Mouse (Mus musculus) embryonic facial prominence, embryonic 14.5 days (tissue): ENCODE results near the gene Sec61a1. TPM values are rescaled to one million over a fixed set of nuclear protein-coding genes. Genes with fewer than 3 reads are reported as not detected.

Experiments
- ATAC-seq: fragments of 200-750 bp; cut with Nextera tagmentation; 2 replicates; pipeline ENCODE4 v1.8.0; 2017; ENCODE audit warnings: low read depth, moderate number of reproducible peaks, moderate TSS enrichment
- DNase-seq: peaks from one replicate; pipeline ENCODE4 v3.0.0-alpha.2; 2015; ENCODE audit warnings: low spot score
- H3K27ac ChIP-seq: fragments of 300-500 bp; sonication (generic); replicated peaks from 2 replicates; pipeline ENCODE4 v1.5.1; 2014; ENCODE audit warnings: low read depth, mild to moderate bottlenecking, low read length, moderate library complexity
- H3K27me3 ChIP-seq: fragments of 300-500 bp; sonication (generic); replicated peaks from 2 replicates; pipeline ENCODE4 v1.6.1; 2014; ENCODE audit warnings: low read length; ENCODE audit not compliant: control insufficient read depth, insufficient read depth
- H3K36me3 ChIP-seq: fragments of 300-500 bp; sonication (generic); 2 replicates; pipeline ENCODE4 v1.6.1; 2014; ENCODE audit warnings: low read length, mixed read lengths; ENCODE audit not compliant: control insufficient read depth, insufficient read depth
- H3K4me1 ChIP-seq: fragments of 300-500 bp; sonication (generic); 2 replicates; pipeline ENCODE4 v1.6.1; 2014; ENCODE audit warnings: antibody characterized with exemption, low read length; ENCODE audit not compliant: control insufficient read depth, insufficient read depth
- H3K4me2 ChIP-seq: fragments of 300-500 bp; sonication (generic); 2 replicates; pipeline ENCODE4 v1.6.1; 2014; ENCODE audit warnings: low read depth, mild to moderate bottlenecking, low read length, moderate library complexity, mixed read lengths
- H3K4me3 ChIP-seq: fragments of 300-500 bp; sonication (generic); 2 replicates; pipeline ENCODE4 v1.5.1; 2014; ENCODE audit warnings: low read depth, mild to moderate bottlenecking, low read length
- H3K9ac ChIP-seq: fragments of 300-500 bp; sonication (generic); 2 replicates; pipeline ENCODE4 v1.6.1; 2014; ENCODE audit warnings: low read depth, mild to moderate bottlenecking, low read length, moderate library complexity, mixed read lengths
- H3K9me3 ChIP-seq: fragments of 300-500 bp; sonication (generic); 2 replicates; pipeline ENCODE4 v1.6.1; 2016; ENCODE audit warnings: low read length; ENCODE audit not compliant: control insufficient read depth
- WGBS: fragments of 180-500 bp; shearing (Covaris S2); extraction: QIAGEN DNeasy Blood & Tissue Kit; methylation state at CpG from one replicate; pipeline ENCODE4 v1.1.7; 2014; 5-methylcytosine and 5-hydroxymethylcytosine counted together
- polyA plus RNA-seq: library from polyadenylated mRNA; unstranded; fragments of >200 nt; fragmentation: Nextera tagmentation; extraction: Ambion mirVana; gene quantifications from 2 replicates; pipeline ENCODE4 v1.2.1, GENCODE M21; 2014

Gene Sec61a1
- polyA plus RNA-seq, 1 experiment from 2014 or later: 268 TPM

GRCm38 (mm10) chr6:88503044-88503443, 15.7 kb downstream of the Sec61a1 start:
- DNase-seq (no peak), ATAC-seq (no peak)
- Histone ChIP-seq H3K27ac (no peak overlapping the region), H3K27me3 (no peaks in the 10 kb centered on the region), H3K36me3 (peaks cover 73% of the 10 kb centered on the region), H3K4me3 (no peak overlapping the region), H3K4me1 (0 out of 2 replicates have a peak, but pooled peaks cover 2% of the 10 kb centered on the region), H3K9me3 (no peaks in the 10 kb centered on the region), H3K9ac (no peak overlapping the region), H3K4me2 (no peak overlapping the region)
- WGBS: 83% methylated on average over 4 of the region's 4 CpGs

- H3K27me3 ChIP-seq: no peaks in the 10 kb centered on the region
- H3K27ac ChIP-seq: no peak overlapping the region
- H3K4me3 ChIP-seq: no peak overlapping the region
- 0 out of 2 replicates have a peak, but pooled peaks cover 2% of the 10 kb centered on the region for H3K4me1 ChIP-seq
- H3K9ac ChIP-seq: no peak overlapping the region
- H3K4me2 ChIP-seq: no peak overlapping the region
- 77% methylated on average over 13 of the region's 13 CpGs for WGBS
- ATAC-seq (no peak), DNase-seq (no peak)
- H3K36me3 ChIP-seq: peaks cover 73% of the 10 kb centered on the region
- no peaks in the 10 kb centered on the region for H3K9me3 ChIP-seq
Measured at GRCm38 (mm10) chr6:88502030-88502970, 16.4 kb downstream of the Sec61a1 start.

GRCm38 (mm10) chr6:88500405-88500767, 18.3 kb downstream of the Sec61a1 start:
- peak overlapping the region; percentile 95 for H3K4me2 ChIP-seq
- H3K36me3 ChIP-seq: peaks cover 70% of the 10 kb centered on the region
- WGBS: 11% methylated on average over 3 of the region's 3 CpGs
- no peaks in the 10 kb centered on the region for H3K27me3 ChIP-seq
- H3K4me1 ChIP-seq: 0 out of 2 replicates have a peak, but pooled peaks cover 2% of the 10 kb centered on the region
- no peak for DNase-seq
- no peak for ATAC-seq
- no peaks in the 10 kb centered on the region for H3K9me3 ChIP-seq
- peak overlapping the region; percentile 73 for H3K9ac ChIP-seq
- H3K4me3 ChIP-seq: peak overlapping the region; percentile 53
- no peak overlapping the region for H3K27ac ChIP-seq

- Histone ChIP-seq H3K27ac (no peak overlapping the region), H3K27me3 (no peaks in the 10 kb centered on the region), H3K9me3 (no peaks in the 10 kb centered on the region), H3K36me3 (peaks cover 65% of the 10 kb centered on the region), H3K4me2 (peak overlapping the region; percentile 95), H3K9ac (peak overlapping the region; percentile 73), H3K4me3 (peak overlapping the region; percentile 53), H3K4me1 (0 out of 2 replicates have a peak, but pooled peaks cover 2% of the 10 kb centered on the region)
- DNase-seq (peak; percentile 66), ATAC-seq (peak; percentile 83)
- WGBS: 6% methylated on average over 39 of the region's 76 CpGs
Measured at GRCm38 (mm10) chr6:88499481-88500404, 19.0 kb downstream of the Sec61a1 start.

- H3K9ac ChIP-seq: no peak overlapping the region
- no peak overlapping the region for H3K4me2 ChIP-seq
- H3K9me3 ChIP-seq: no peaks in the 10 kb centered on the region
- no peaks in the 10 kb centered on the region for H3K27me3 ChIP-seq
- H3K36me3 ChIP-seq: peaks cover 70% of the 10 kb centered on the region
- H3K4me3 ChIP-seq: no peak overlapping the region
- 90% methylated on average over 6 of the region's 6 CpGs for WGBS
- DNase-seq (no peak), ATAC-seq (no peak)
- H3K4me1 ChIP-seq: no peaks in the 10 kb centered on the region
- no peak overlapping the region for H3K27ac ChIP-seq
Measured at GRCm38 (mm10) chr6:88493712-88494111, 25.0 kb downstream of the Sec61a1 start.

GRCm38 (mm10) chr6:88490629-88491354, 27.9 kb downstream of the Sec61a1 start:
- H3K9me3 ChIP-seq: no peaks in the 10 kb centered on the region
- H3K27me3 ChIP-seq: no peaks in the 10 kb centered on the region
- no peak overlapping the region for H3K27ac ChIP-seq
- no peak overlapping the region for H3K4me3 ChIP-seq
- DNase-seq: no peak
- ATAC-seq: no peak
- H3K4me1 ChIP-seq: no peaks in the 10 kb centered on the region
- 89% methylated on average over 12 of the region's 12 CpGs for WGBS
- H3K9ac ChIP-seq: no peak overlapping the region
- H3K36me3 ChIP-seq: peaks cover 73% of the 10 kb centered on the region
- H3K4me2 ChIP-seq: no peak overlapping the region

- DNase-seq (no peak), ATAC-seq (no peak)
- H3K4me2 ChIP-seq: no peak overlapping the region
- WGBS: 82% methylated on average over 6 of the region's 6 CpGs
- no peak overlapping the region for H3K27ac ChIP-seq
- H3K27me3 ChIP-seq: no peaks in the 10 kb centered on the region
- peaks cover 78% of the 10 kb centered on the region for H3K36me3 ChIP-seq
- no peaks in the 10 kb centered on the region for H3K4me1 ChIP-seq
- no peak overlapping the region for H3K9ac ChIP-seq
- H3K4me3 ChIP-seq: no peak overlapping the region
- H3K9me3 ChIP-seq: no peaks in the 10 kb centered on the region
Measured at GRCm38 (mm10) chr6:88489834-88490233, 28.9 kb downstream of the Sec61a1 start.

GRCm38 (mm10) chr6:88489026-88489425, 29.7 kb downstream of the Sec61a1 start:
- no peak overlapping the region for H3K27ac ChIP-seq
- no peaks in the 10 kb centered on the region for H3K27me3 ChIP-seq
- no peak overlapping the region for H3K4me3 ChIP-seq
- DNase-seq (no peak), ATAC-seq (no peak)
- 91% methylated on average over 7 of the region's 7 CpGs for WGBS
- no peaks in the 10 kb centered on the region for H3K9me3 ChIP-seq
- peaks cover 83% of the 10 kb centered on the region for H3K36me3 ChIP-seq
- no peak overlapping the region for H3K9ac ChIP-seq
- H3K4me1 ChIP-seq: no peaks in the 10 kb centered on the region
- H3K4me2 ChIP-seq: no peak overlapping the region
